Mouse (Mus musculus) cerebellum, adult 2 months (tissue): ENCODE measurements at regions not wholly inside any gene's neighbourhood (a gene's known extent, or its start where the extent isn't known, plus 50 kb on each side); places are given as distances from the start of the nearest gene placed in this dataset.

ENCODE experiments used
- CTCF ChIP-seq: fragments of 200-500 bp; IDR thresholded peaks from 2 replicates; pipeline ENCODE4 v1.5.1; 2011; ENCODE audit warnings: low read depth, mild to moderate bottlenecking, control low read depth, low read length, moderate library complexity, borderline replicate concordance; ENCODE audit not compliant: insufficient read depth
- POLR2A ChIP-seq: fragments of 200-500 bp; IDR thresholded peaks from 2 replicates; pipeline ENCODE4 v1.6.1; 2011; ENCODE audit warnings: low read length, control low read depth, borderline replicate concordance; ENCODE audit not compliant: insufficient read depth

GRCm38 (mm10) chr3:102372205-102372899, 97.4 kb upstream of the Ngf start:
- no peak for TF ChIP-seq POLR2A
- no peak for TF ChIP-seq CTCF
